Mouse (Mus musculus) layer of hippocampus, postnatal 25 days (tissue): ENCODE measurements around the gene Dennd1b. TPM values are rescaled to one million over a fixed set of nuclear protein-coding genes. Genes with fewer than 3 reads are reported as not detected.
A peak's percentile ranks its signal among the peaks of the same experiment; 100 is the strongest.

Experiments
- DNase-seq, 2 experiments: peaks; one replicate each; pipeline ENCODE4 v3.0.0; 2022; ENCODE audit warnings: mixed read lengths in 2 of 2, low spot score in 1 of 2; ENCODE audit errors: extremely low spot score in 1 of 2
- total RNA-seq, 2 experiments: library from RNA; stranded (reverse); gene quantifications; 2 replicates each; pipeline ENCODE4 v1.2.3; 2021

Gene Dennd1b
- total RNA-seq = 10 to 100 TPM; 36.6 to 37.8 TPM

- peak; percentile 39 to 51 for DNase-seq
Observed at GRCm38 (mm10) chr1:138963161-138963867, at the start of gene Dennd1b. Gene Dennd1b (plus strand): TSS chr1:138963435.

- no peak for DNase-seq
Observed at GRCm38 (mm10) chr1:138915596-138915995, 47.6 kb upstream of the Dennd1b start.

GRCm38 (mm10) chr1:138919601-138920000 lies 43.6 kb upstream of the Dennd1b start:
- DNase-seq = no peak

GRCm38 (mm10) chr1:138920082-138920481 lies 43.2 kb upstream of the Dennd1b start:
- DNase-seq = no peak

GRCm38 (mm10) chr1:138920799-138921198 lies 42.4 kb upstream of the Dennd1b start:
- DNase-seq = no peak

- DNase-seq = no peak
Observed at GRCm38 (mm10) chr1:138922886-138923285, 40.3 kb upstream of the Dennd1b start.

- no peak for DNase-seq
Observed at GRCm38 (mm10) chr1:138924282-138924681, 39.0 kb upstream of the Dennd1b start.

- no peak for DNase-seq
Observed at GRCm38 (mm10) chr1:138928671-138929483, 34.4 kb upstream of the Dennd1b start.

GRCm38 (mm10) chr1:138929985-138930384 lies 33.2 kb upstream of the Dennd1b start:
- DNase-seq = no peak

GRCm38 (mm10) chr1:138930856-138931255 lies 32.4 kb upstream of the Dennd1b start:
- DNase-seq = no peak

GRCm38 (mm10) chr1:138936169-138936568 lies 27.1 kb upstream of the Dennd1b start:
- no peak for DNase-seq

- DNase-seq = no peak
Observed at GRCm38 (mm10) chr1:138937686-138938370, 25.4 kb upstream of the Dennd1b start.

- no peak for DNase-seq
Observed at GRCm38 (mm10) chr1:138939579-138940139, 23.6 kb upstream of the Dennd1b start.

- no peak for DNase-seq
Observed at GRCm38 (mm10) chr1:138940407-138940806, 22.8 kb upstream of the Dennd1b start.

- no peak for DNase-seq
Observed at GRCm38 (mm10) chr1:138952173-138952572, 11.1 kb upstream of the Dennd1b start.

GRCm38 (mm10) chr1:138954978-138955377 lies 8.3 kb upstream of the Dennd1b start:
- DNase-seq = no peak

GRCm38 (mm10) chr1:138955455-138955854 lies 7.8 kb upstream of the Dennd1b start:
- no peak for DNase-seq

- no peak for DNase-seq
Observed at GRCm38 (mm10) chr1:138956511-138956910, 6.7 kb upstream of the Dennd1b start.

- no peak for DNase-seq
Observed at GRCm38 (mm10) chr1:138957111-138957510, 6.1 kb upstream of the Dennd1b start.

GRCm38 (mm10) chr1:138958863-138959262 lies 4.4 kb upstream of the Dennd1b start:
- no peak for DNase-seq
